Mouse (Mus musculus) forebrain, postnatal 0 days (tissue): ENCODE results near the gene Emb. TPM values are rescaled to one million over a fixed set of nuclear protein-coding genes. Genes with fewer than 3 reads are reported as not detected.

Experiments used
- ATAC-seq: fragments of 200-750 bp; cut with Nextera tagmentation; 2 replicates; pipeline ENCODE4 v1.8.0; 2017; ENCODE audit warnings: mild to moderate bottlenecking, moderate library complexity
- DNase-seq: peaks from one replicate; pipeline ENCODE4 v3.0.0-alpha.2; 2015
- H3K27ac ChIP-seq: fragments of 300-500 bp; sonication (generic); 2 replicates; pipeline ENCODE4 v1.5.1; 2014; ENCODE audit warnings: low read depth, mild to moderate bottlenecking, antibody characterized with exemption, low read length, moderate library complexity, mixed read lengths
- H3K27me3 ChIP-seq: fragments of 300-500 bp; sonication (generic); 2 replicates; pipeline ENCODE4 v1.6.1; 2014; ENCODE audit warnings: mild to moderate bottlenecking, low read length, mixed read lengths; ENCODE audit not compliant: insufficient read depth
- H3K36me3 ChIP-seq: fragments of 300-500 bp; sonication (generic); 2 replicates; pipeline ENCODE4 v1.6.1; 2014; ENCODE audit warnings: mild to moderate bottlenecking, moderate library complexity; ENCODE audit not compliant: insufficient read depth
- H3K4me1 ChIP-seq: fragments of 300-500 bp; sonication (generic); 2 replicates; pipeline ENCODE4 v1.6.1; 2014; ENCODE audit warnings: antibody characterized with exemption; ENCODE audit not compliant: insufficient read depth
- H3K4me2 ChIP-seq: fragments of 300-500 bp; sonication (generic); 2 replicates; pipeline ENCODE4 v1.6.1; 2014; ENCODE audit warnings: low read depth, mild to moderate bottlenecking, moderate library complexity
- H3K4me3 ChIP-seq: fragments of 300-500 bp; sonication (generic); 2 replicates; pipeline ENCODE4 v1.5.1; 2014; ENCODE audit warnings: low read depth, low read length, mixed read lengths
- H3K9ac ChIP-seq: fragments of 300-500 bp; sonication (generic); 2 replicates; pipeline ENCODE4 v1.6.1; 2014; ENCODE audit warnings: mild to moderate bottlenecking
- H3K9me3 ChIP-seq: fragments of 300-500 bp; sonication (generic); 2 replicates; pipeline ENCODE4 v1.6.1; 2016; ENCODE audit warnings: low read length
- CTCF ChIP-seq: sonication (generic); IDR thresholded peaks from 2 replicates; pipeline ENCODE4 v1.5.1; 2016; ENCODE audit warnings: antibody characterized with exemption, control low read depth, low read depth
- WGBS: fragments of 180-500 bp; shearing (Covaris S2); extraction: QIAGEN DNeasy Blood & Tissue Kit; methylation state at CpG from one replicate; pipeline ENCODE4 v1.1.7; 2014; 5-methylcytosine and 5-hydroxymethylcytosine counted together
- polyA plus RNA-seq: library from polyadenylated mRNA; unstranded; fragments of >200 nt; fragmentation: Nextera tagmentation; extraction: Ambion mirVana; gene quantifications from 2 replicates; pipeline ENCODE4 v1.2.1, GENCODE M21; 2015
- total RNA-seq: library from RNA; depleted of rRNA; stranded (reverse); fragments of >200 nt; gene quantifications from 2 replicates; pipeline ENCODE4 v1.2.3, GENCODE M21; 2014

The Emb gene
- total and polyA plus RNA-seq, 2 experiments from 2014 or later = 11.6 to 12.3 TPM

DNA sequence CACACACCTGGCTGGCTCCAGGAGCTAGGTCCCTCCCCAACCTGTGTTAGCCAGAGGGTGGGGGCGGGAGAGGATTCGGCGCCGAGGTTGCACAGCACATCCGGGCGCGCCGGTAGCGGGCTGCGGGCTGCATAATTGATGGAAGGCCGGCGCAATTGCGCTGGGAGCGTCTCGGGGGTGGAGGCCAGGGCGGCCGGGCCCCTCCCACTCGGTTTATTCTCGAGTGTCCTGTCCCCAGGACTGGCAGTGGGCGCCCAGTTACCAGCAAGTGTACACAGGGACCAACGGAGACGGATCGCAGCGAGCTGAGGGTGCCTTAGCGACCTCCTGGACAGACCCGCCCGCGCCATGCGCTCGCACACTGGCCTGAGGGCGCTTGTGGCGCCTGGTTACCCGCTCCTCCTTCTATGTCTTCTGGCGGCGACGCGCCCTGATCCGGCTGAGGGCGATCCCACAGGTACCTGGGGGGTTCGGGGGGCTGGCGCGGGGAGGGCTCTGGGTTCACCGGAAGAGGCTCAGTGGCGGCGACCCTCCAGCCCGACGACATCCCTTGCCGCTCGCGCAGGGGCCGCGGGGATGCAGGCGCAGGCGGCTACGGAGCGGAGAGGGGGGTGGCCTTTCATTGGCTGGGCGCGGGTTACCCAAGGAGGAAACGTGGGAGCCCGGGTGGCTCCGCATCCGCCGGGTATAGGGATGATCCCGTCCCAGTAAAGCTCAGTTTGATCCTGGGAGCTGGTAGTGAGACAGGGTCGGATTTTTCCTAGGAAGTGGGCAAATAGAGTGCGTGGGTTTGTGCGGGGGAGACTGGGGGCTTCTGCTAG, 12.4 kb downstream of the Emb start, which contains the start of gene Gm17509:
Gm17509 (minus strand) TSS at position 575 of the 821 bp plus-strand sequence.
- no peaks in the 10 kb centered on the region for H3K36me3 ChIP-seq
- peak within 1 kb of the TSS; percentile 76 for H3K4me3 ChIP-seq
- peak within 1 kb of the TSS; percentile 87 for H3K9ac ChIP-seq
- no peak for TF ChIP-seq CTCF
- no peaks in the 10 kb centered on the region for H3K27me3 ChIP-seq
- DNase-seq = peak; percentile 74
- WGBS = 4% methylated on average over 64 of the region's 67 CpGs
- H3K9me3 ChIP-seq = no peaks in the 10 kb centered on the region
- no peaks in the 10 kb centered on the region; the same call in 1 of the 2 replicates for H3K4me1 ChIP-seq
- H3K4me2 ChIP-seq = peak within 1 kb of the TSS; percentile 85
- H3K27ac ChIP-seq = 0 out of 2 replicates have a peak within 1 kb of the TSS, but pooled peaks have one; percentile 45
- ATAC-seq = peak; percentile 95

DNA sequence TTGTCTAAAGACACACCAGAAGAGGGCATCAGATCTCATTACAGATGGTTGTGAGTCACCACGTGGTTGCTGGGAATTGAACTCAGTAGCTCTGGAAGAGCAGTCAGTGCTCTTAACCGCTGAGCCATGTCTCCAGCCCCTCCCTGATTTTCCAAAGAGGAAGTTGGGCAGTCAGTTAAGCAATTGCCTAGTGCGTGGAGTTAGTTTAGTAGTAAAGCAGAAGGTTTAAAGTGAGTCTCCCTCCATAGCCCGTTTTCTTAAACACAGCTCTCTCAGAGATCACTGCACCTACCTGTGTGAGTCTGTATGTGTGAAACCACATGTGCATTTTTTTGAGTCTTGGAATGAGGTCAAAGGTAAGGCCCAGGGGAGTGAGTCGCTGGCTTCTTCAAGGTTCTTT, 14.8 kb downstream of the Emb start:
- no peak overlapping the region for H3K4me3 ChIP-seq

DNA sequence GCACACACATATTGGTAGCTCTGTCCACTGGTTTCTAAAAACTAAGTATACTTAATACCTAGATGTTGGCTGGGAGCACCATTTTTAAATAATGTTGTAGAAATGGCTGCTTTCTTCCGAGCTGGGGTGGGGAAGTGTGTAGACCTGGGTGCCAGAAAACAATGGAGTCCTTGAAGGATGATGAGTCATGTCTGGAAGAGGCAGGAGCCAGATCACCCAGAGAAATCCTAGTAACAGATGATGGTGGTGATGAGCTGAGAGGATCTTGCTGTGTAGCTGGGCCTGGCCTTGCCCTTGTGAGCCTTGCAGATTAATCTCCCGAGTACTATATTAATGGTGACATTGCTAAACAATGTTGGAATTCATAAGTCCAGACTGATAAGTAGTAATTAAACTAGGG, 16.6 kb downstream of the Emb start:
- ATAC-seq = no peak
- 78% methylated on average over 2 of the region's 2 CpGs for WGBS

More for the DNA sequence above, 14.8 kb downstream of the Emb start:
- H3K27ac ChIP-seq = no peak overlapping the region
- H3K27me3 ChIP-seq = no peaks in the 10 kb centered on the region
- no peaks in the 10 kb centered on the region for H3K36me3 ChIP-seq
- no peak overlapping the region for H3K9ac ChIP-seq
- H3K4me2 ChIP-seq = no peak overlapping the region
- DNase-seq (no peak), ATAC-seq (no peak)
- no peaks in the 10 kb centered on the region; the same call in 1 of the 2 replicates for H3K4me1 ChIP-seq
- H3K9me3 ChIP-seq = no peaks in the 10 kb centered on the region
- TF ChIP-seq CTCF = no peak
- 59% methylated on average over 5 of the region's 5 CpGs for WGBS

DNA sequence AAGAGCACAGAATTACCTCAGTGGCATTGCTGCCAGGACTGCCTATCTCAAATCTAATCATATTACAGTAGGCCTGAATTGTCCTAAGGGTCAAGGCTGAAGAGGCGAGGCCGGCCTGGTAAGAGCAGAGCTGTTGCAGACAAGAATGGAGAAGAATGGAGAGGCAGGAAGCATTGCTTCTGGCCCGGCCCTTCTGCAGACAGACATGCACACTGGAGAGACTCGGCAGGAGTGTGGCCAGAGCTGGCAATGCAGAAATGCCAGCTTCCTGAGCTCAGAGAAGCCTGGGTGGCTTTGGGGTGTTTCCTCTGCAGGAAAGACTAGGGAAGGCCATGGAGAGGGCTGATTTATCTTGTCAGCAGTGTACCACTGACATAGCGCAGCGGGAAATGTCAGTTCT, 17.2 kb downstream of the Emb start:
- Histone ChIP-seq H3K27ac (no peak overlapping the region), H3K27me3 (no peaks in the 10 kb centered on the region), H3K36me3 (no peaks in the 10 kb centered on the region), H3K9ac (no peak overlapping the region), H3K4me2 (no peak overlapping the region), H3K4me1 (no peaks in the 10 kb centered on the region; the same call in 1 of the 2 replicates), H3K4me3 (no peak overlapping the region), H3K9me3 (no peaks in the 10 kb centered on the region)
- ATAC-seq (no peak), DNase-seq (no peak)
- WGBS = 85% methylated on average over 6 of the region's 6 CpGs
- no peak for TF ChIP-seq CTCF

More for the DNA sequence above, 16.6 kb downstream of the Emb start:
- Histone ChIP-seq H3K27me3 (no peaks in the 10 kb centered on the region), H3K27ac (no peak overlapping the region), H3K36me3 (no peaks in the 10 kb centered on the region), H3K9ac (no peak overlapping the region), H3K9me3 (no peaks in the 10 kb centered on the region), H3K4me2 (no peak overlapping the region), H3K4me3 (no peak overlapping the region), H3K4me1 (no peaks in the 10 kb centered on the region; the same call in 1 of the 2 replicates)
- no peak for TF ChIP-seq CTCF
- no peak for DNase-seq

DNA sequence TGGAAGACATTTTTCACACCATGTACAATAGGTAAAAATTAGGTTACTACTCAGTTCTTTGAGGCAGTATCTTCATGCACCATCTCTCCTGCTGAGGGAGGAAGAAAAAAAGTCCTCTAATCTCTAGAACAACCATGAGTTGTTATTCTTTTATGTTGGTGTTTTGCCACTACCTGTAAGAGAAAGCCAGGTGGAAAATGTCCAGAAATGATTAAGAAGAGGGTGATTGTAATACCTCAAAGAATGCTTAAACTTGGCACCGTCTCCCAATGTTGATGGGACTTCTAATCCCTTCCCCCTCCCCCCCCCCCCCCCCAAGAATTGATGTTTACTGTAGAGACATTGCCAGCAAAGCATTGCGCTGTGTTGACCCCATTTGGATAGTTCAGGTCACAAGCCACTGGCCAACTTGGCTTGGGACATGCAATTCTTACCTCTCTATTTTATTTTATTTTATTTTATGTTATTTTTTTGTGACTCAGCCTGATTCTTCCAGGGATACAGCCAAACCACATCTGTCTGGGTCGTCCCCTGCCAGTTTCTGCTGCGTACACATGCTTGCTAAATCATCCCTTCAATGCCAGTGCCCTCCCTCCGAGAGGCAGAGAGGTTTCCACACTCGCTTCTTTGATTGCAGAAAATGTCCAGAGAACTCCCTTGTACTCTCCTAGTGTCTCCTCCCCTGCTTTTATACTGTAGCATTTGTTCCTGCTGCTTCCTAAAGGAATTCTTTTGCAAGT, 22.2 kb downstream of the Emb start:
- no peak overlapping the region for H3K4me3 ChIP-seq
- ATAC-seq = no peak
- H3K9ac ChIP-seq = no peak overlapping the region
- WGBS = 63% methylated on average over 6 of the region's 6 CpGs
- no peak for DNase-seq
- H3K27ac ChIP-seq = no peak overlapping the region
- no peaks in the 10 kb centered on the region for H3K4me1 ChIP-seq
- H3K27me3 ChIP-seq = no peaks in the 10 kb centered on the region
- H3K9me3 ChIP-seq = no peaks in the 10 kb centered on the region
- no peaks in the 10 kb centered on the region for H3K36me3 ChIP-seq
- H3K4me2 ChIP-seq = no peak overlapping the region
- TF ChIP-seq CTCF = no peak

DNA sequence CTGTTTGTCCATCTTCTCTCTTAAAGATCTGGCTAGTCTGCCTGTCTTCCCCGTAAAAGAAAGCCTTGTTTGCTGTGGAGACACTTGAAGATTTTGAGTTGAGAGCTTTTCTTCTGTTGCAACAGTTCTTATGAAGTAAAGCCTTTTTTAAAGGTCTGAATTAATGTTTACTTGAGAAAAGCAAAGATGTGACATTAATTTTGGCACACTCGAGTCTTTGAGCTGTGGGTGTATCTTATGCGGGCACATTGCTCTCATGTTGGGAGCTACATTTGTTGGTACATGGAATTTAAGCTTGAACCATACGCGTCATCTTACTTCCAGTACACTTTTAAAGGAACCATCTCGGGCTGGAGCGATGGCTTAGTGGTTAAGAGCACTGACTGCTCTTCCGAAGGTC, 25.5 kb downstream of the Emb start:
- H3K27me3 ChIP-seq = no peaks in the 10 kb centered on the region
- no peaks in the 10 kb centered on the region for H3K9me3 ChIP-seq
- H3K4me3 ChIP-seq = no peak overlapping the region
- H3K4me1 ChIP-seq = no peaks in the 10 kb centered on the region
- H3K36me3 ChIP-seq = no peaks in the 10 kb centered on the region
- H3K27ac ChIP-seq = no peak overlapping the region
- WGBS = 93% methylated on average over 8 of the region's 8 CpGs
- ATAC-seq (no peak), DNase-seq (no peak)
- no peak overlapping the region for H3K9ac ChIP-seq
- no peak for TF ChIP-seq CTCF
- H3K4me2 ChIP-seq = no peak overlapping the region

DNA sequence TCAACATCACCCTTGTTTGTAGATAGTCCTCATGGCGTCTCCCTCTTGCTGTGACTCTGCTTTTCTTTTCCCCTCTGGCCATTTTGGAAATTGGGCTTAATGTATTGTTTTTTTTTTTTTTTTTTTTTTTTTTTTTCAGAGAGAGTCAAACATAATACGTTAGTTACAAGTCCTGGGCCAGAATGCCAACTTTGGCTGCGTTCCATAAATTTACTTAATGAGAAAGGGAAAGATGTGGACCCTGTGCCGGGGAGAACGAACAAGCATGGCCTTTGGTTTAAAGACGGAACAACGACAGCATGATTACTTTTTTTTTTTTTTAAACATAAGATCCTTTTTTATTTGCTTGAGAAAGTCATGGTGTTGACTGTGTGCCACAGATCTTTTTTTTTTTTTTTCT, 26.1 kb downstream of the Emb start:
- TF ChIP-seq CTCF = no peak
- Histone ChIP-seq H3K9ac (no peak overlapping the region), H3K27ac (no peak overlapping the region), H3K4me3 (no peak overlapping the region), H3K4me1 (no peaks in the 10 kb centered on the region), H3K36me3 (no peaks in the 10 kb centered on the region), H3K4me2 (no peak overlapping the region), H3K27me3 (no peaks in the 10 kb centered on the region), H3K9me3 (no peaks in the 10 kb centered on the region)
- 28% methylated on average over 7 of the region's 7 CpGs for WGBS
- ATAC-seq = no peak
- DNase-seq = no peak
